Mouse (Mus musculus): Measurements from ENCODE around the gene Auts2. TPM values are rescaled to one million over a fixed set of nuclear protein-coding genes. Genes with fewer than 3 reads are reported as not detected.

Gene Auts2
- polyA plus RNA-seq, 1 experiment from 2014 or later: 70.9 TPM

GRCm38 (mm10) chr5:131531744-131532552 lies 1011.2 kb downstream of the Auts2 start:
- H3K27me3 ChIP-seq (replicated peaks): no peaks in the 10 kb centered on the region
- 12% methylated on average over 15 of the region's 15 CpGs for WGBS
- H3K27ac ChIP-seq: peak overlapping the region; percentile 49
- peak overlapping the region; percentile 2; the same call in 1 of the 2 replicates for H3K9ac ChIP-seq
- peak overlapping the region; percentile 47 for H3K4me2 ChIP-seq
- no peaks in the 10 kb centered on the region for H3K36me3 ChIP-seq (replicated peaks)
- H3K4me1 ChIP-seq: peaks cover 83% of the 10 kb centered on the region
- no peaks in the 10 kb centered on the region for H3K9me3 ChIP-seq
- peak overlapping the region; percentile 30 for H3K4me3 ChIP-seq
- peak; percentile 43 for ATAC-seq (replicated peaks)

GRCm38 (mm10) chr5:131530828-131531227 lies 1012.3 kb downstream of the Auts2 start:
- Histone ChIP-seq H3K27ac (peak overlapping the region; percentile 49), H3K4me3 (peak overlapping the region; percentile 30), H3K27me3 (replicated peaks) (no peaks in the 10 kb centered on the region), H3K36me3 (replicated peaks) (no peaks in the 10 kb centered on the region), H3K9me3 (no peaks in the 10 kb centered on the region), H3K4me1 (peaks cover 88% of the 10 kb centered on the region), H3K4me2 (peak overlapping the region; percentile 47), H3K9ac (no peak overlapping the region)
- WGBS: 18% methylated on average over 2 of the region's 2 CpGs
- no peak; the same call in 1 of the 2 replicates for ATAC-seq (replicated peaks)

GRCm38 (mm10) chr5:131526666-131527065 lies 1016.5 kb downstream of the Auts2 start:
- H3K4me2 ChIP-seq: no peak overlapping the region
- H3K9me3 ChIP-seq: no peaks in the 10 kb centered on the region
- no peaks in the 10 kb centered on the region for H3K27me3 ChIP-seq (replicated peaks)
- WGBS: 15% methylated on average over 3 of the region's 3 CpGs
- H3K4me3 ChIP-seq: no peak overlapping the region
- H3K4me1 ChIP-seq: peaks cover 82% of the 10 kb centered on the region
- H3K9ac ChIP-seq: no peak overlapping the region
- H3K27ac ChIP-seq: no peak overlapping the region
- H3K36me3 ChIP-seq (replicated peaks): no peaks in the 10 kb centered on the region
- ATAC-seq (replicated peaks): no peak

GRCm38 (mm10) chr5:131524900-131525465 lies 1018.2 kb downstream of the Auts2 start:
- Histone ChIP-seq H3K27ac (no peak overlapping the region), H3K9ac (no peak overlapping the region), H3K9me3 (no peaks in the 10 kb centered on the region), H3K4me1 (peaks cover 72% of the 10 kb centered on the region), H3K4me2 (no peak overlapping the region), H3K36me3 (replicated peaks) (no peaks in the 10 kb centered on the region), H3K27me3 (replicated peaks) (no peaks in the 10 kb centered on the region), H3K4me3 (no peak overlapping the region)
- WGBS: 74% methylated on average over 12 of the region's 12 CpGs
- no peak for ATAC-seq (replicated peaks)

GRCm38 (mm10) chr5:131519560-131519959 lies 1023.6 kb downstream of the Auts2 start:
- peaks cover 55% of the 10 kb centered on the region for H3K4me1 ChIP-seq
- no peak overlapping the region for H3K4me3 ChIP-seq
- no peak overlapping the region for H3K27ac ChIP-seq

GRCm38 (mm10) chr5:131517677-131518076 lies 1025.5 kb downstream of the Auts2 start:
- Histone ChIP-seq H3K27me3 (replicated peaks) (no peaks in the 10 kb centered on the region), H3K36me3 (replicated peaks) (no peaks in the 10 kb centered on the region), H3K9me3 (no peaks in the 10 kb centered on the region), H3K4me2 (no peak overlapping the region), H3K4me3 (no peak overlapping the region), H3K4me1 (peaks cover 52% of the 10 kb centered on the region), H3K27ac (no peak overlapping the region), H3K9ac (no peak overlapping the region)
- ATAC-seq (replicated peaks): no peak
- 50% methylated on average over 4 of the region's 4 CpGs for WGBS

More at GRCm38 (mm10) chr5:131519560-131519959, 1023.6 kb downstream of the Auts2 start:
- WGBS: 94% methylated on average over 3 of the region's 3 CpGs
- H3K4me2 ChIP-seq: no peak overlapping the region
- H3K9me3 ChIP-seq: no peaks in the 10 kb centered on the region
- H3K27me3 ChIP-seq (replicated peaks): no peaks in the 10 kb centered on the region
- H3K36me3 ChIP-seq (replicated peaks): no peaks in the 10 kb centered on the region
- H3K9ac ChIP-seq: no peak overlapping the region
- ATAC-seq (replicated peaks): no peak

- Histone ChIP-seq H3K27ac (no peak overlapping the region), H3K27me3 (replicated peaks) (no peaks in the 10 kb centered on the region), H3K4me2 (no peak overlapping the region), H3K4me1 (peaks cover 47% of the 10 kb centered on the region), H3K9me3 (no peaks in the 10 kb centered on the region), H3K36me3 (replicated peaks) (no peaks in the 10 kb centered on the region), H3K4me3 (no peak overlapping the region), H3K9ac (no peak overlapping the region)
- no peak for ATAC-seq (replicated peaks)
- 19% methylated on average over 14 of the region's 14 CpGs for WGBS
Observed at GRCm38 (mm10) chr5:131515707-131516407, 1027.3 kb downstream of the Auts2 start.

- Histone ChIP-seq H3K4me3 (no peak overlapping the region), H3K27me3 (replicated peaks) (no peaks in the 10 kb centered on the region), H3K27ac (no peak overlapping the region), H3K9ac (no peak overlapping the region), H3K4me1 (peaks cover 47% of the 10 kb centered on the region), H3K36me3 (replicated peaks) (no peaks in the 10 kb centered on the region), H3K4me2 (no peak overlapping the region), H3K9me3 (no peaks in the 10 kb centered on the region)
- 33% methylated on average over 3 of the region's 3 CpGs for WGBS
- no peak for ATAC-seq (replicated peaks)
Observed at GRCm38 (mm10) chr5:131513753-131514152, 1029.4 kb downstream of the Auts2 start.

GRCm38 (mm10) chr5:131512617-131513016 lies 1030.5 kb downstream of the Auts2 start:
- no peaks in the 10 kb centered on the region for H3K36me3 ChIP-seq (replicated peaks)
- 73% methylated on average over 10 of the region's 10 CpGs for WGBS
- no peak overlapping the region for H3K4me2 ChIP-seq
- ATAC-seq (replicated peaks): peak; percentile 52; the same call in 1 of the 2 replicates
- no peak overlapping the region for H3K4me3 ChIP-seq
- H3K27me3 ChIP-seq (replicated peaks): no peaks in the 10 kb centered on the region
- peaks cover 37% of the 10 kb centered on the region for H3K4me1 ChIP-seq
- no peak overlapping the region for H3K9ac ChIP-seq
- no peak overlapping the region for H3K27ac ChIP-seq
- no peaks in the 10 kb centered on the region for H3K9me3 ChIP-seq

- Histone ChIP-seq H3K4me2 (no peak overlapping the region), H3K4me1 (peaks cover 17% of the 10 kb centered on the region), H3K4me3 (no peak overlapping the region), H3K9me3 (no peaks in the 10 kb centered on the region), H3K36me3 (replicated peaks) (no peaks in the 10 kb centered on the region), H3K27ac (no peak overlapping the region), H3K27me3 (replicated peaks) (no peaks in the 10 kb centered on the region), H3K9ac (no peak overlapping the region)
- WGBS: 90% methylated on average over 5 of the region's 5 CpGs
- ATAC-seq (replicated peaks): no peak
Observed at GRCm38 (mm10) chr5:131510659-131511058, 1032.5 kb downstream of the Auts2 start.

- no peak overlapping the region for H3K27ac ChIP-seq
- no peak overlapping the region for H3K4me3 ChIP-seq
- H3K36me3 ChIP-seq (replicated peaks): no peaks in the 10 kb centered on the region
- no peaks in the 10 kb centered on the region for H3K9me3 ChIP-seq
- WGBS: 91% methylated on average over 4 of the region's 4 CpGs
- no peaks in the 10 kb centered on the region for H3K27me3 ChIP-seq (replicated peaks)
- peaks cover 14% of the 10 kb centered on the region; the same call in 1 of the 2 replicates for H3K4me1 ChIP-seq
- H3K9ac ChIP-seq: no peak overlapping the region
- ATAC-seq (replicated peaks): no peak
- H3K4me2 ChIP-seq: no peak overlapping the region
Observed at GRCm38 (mm10) chr5:131509315-131509714, 1033.8 kb downstream of the Auts2 start.

GRCm38 (mm10) chr5:131498865-131499264 lies 1044.3 kb downstream of the Auts2 start:
- Histone ChIP-seq H3K4me3 (no peak overlapping the region), H3K9ac (no peak overlapping the region), H3K9me3 (no peaks in the 10 kb centered on the region), H3K4me1 (peaks cover 8% of the 10 kb centered on the region; the same call in 1 of the 2 replicates), H3K27me3 (replicated peaks) (no peaks in the 10 kb centered on the region), H3K4me2 (no peak overlapping the region), H3K36me3 (replicated peaks) (no peaks in the 10 kb centered on the region), H3K27ac (no peak overlapping the region)
- ATAC-seq (replicated peaks): no peak
- WGBS: 96% methylated on average over 4 of the region's 4 CpGs
